Mouse (Mus musculus) cerebellum, adult 18-20 months (tissue): ENCODE results near the gene Ubr4.
"Not testable (repeated sequence)": the region's sequence is repeated elsewhere in the genome, so short reads cannot be mapped to it uniquely, and the experiment has no call there.

Experiments
- DNase-seq, 2 experiments: peaks; one replicate each; pipeline ENCODE4 v3.0.0; 2021

Gene Ubr4

DNA sequence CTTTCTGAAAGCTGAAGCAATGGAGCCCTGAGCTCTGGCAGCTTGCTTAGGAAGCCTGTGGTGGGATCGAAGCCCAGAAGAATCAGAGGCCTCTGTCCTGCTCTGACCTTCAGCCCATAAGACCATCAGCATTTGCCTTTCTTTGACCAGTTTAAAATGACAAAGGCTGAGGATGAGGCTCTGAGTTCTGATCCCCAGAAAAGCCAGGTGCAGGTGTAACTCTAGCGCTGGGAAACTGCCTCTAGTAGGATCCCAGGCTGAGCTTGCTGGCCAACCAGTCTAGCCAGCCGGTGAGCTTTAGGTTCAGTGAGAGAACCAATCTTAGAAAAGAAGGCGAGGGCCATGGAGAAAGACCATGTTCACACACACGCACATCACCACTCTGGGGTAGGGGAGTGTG is 135.9 kb downstream of the Ubr4 start:
- DNase-seq: no peak

DNA sequence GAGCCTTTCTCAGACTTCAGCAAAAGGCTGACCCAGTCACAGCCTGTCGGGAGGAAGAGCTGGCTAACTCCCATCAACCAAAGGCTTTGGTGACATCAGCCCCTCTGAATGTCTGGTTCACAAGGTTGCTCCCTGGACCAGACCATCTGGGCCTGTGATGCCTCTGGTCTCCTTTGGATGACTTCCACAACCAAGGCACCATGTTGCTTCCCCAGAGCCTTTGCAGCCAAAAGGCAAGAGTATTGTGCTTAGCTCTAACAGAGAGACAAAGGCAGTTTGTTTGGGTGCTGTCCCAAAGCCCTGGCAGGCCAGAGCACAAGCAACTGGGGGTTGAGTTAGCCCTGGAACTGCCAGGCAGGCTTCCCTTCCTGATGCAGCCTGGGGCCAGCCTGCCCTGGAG is 137.5 kb downstream of the Ubr4 start:
- peak; percentile 78 to 87 for DNase-seq

GRCm38 (mm10) chr4:139490413-139491055 is 138.1 kb downstream of the Ubr4 start:
- DNase-seq: no peak

- DNase-seq: no peak
These were observed 139.2 kb downstream of the Ubr4 start for GRCm38 (mm10) chr4:139491541-139492170.

- DNase-seq: no peak
These were observed 139.9 kb downstream of the Ubr4 start for GRCm38 (mm10) chr4:139492258-139492833.

GRCm38 (mm10) chr4:139493227-139494025 is 141.0 kb downstream of the Ubr4 start:
- DNase-seq: peak; percentile 75 to 81

- DNase-seq: peak; percentile 34 to 52
These were observed 148.4 kb downstream of the Ubr4 start for GRCm38 (mm10) chr4:139500814-139501213.

- no peak for DNase-seq
These were observed 149.3 kb downstream of the Ubr4 start for GRCm38 (mm10) chr4:139501702-139502101.

GRCm38 (mm10) chr4:139503919-139504318 is 151.5 kb downstream of the Ubr4 start:
- no peak for DNase-seq

DNA sequence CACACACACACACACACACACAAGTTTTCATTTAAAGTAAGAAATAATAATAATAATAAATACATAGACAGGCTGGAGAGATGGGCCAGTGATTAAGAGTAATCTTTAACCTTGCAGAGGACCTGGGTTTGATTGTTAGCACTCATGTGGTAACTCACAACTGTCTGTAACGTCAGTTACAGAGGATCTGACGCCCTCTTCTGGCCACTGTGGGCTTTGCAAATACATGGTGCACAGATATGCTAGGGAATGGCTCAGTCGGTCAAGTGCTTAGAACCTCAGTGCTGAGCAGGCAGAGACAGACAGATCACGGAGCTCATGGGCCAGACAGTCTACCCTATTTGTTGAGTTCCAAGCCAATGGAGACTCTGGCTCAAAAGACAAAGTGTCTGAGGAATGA is 153.3 kb downstream of the Ubr4 start:
- DNase-seq: no peak

DNA sequence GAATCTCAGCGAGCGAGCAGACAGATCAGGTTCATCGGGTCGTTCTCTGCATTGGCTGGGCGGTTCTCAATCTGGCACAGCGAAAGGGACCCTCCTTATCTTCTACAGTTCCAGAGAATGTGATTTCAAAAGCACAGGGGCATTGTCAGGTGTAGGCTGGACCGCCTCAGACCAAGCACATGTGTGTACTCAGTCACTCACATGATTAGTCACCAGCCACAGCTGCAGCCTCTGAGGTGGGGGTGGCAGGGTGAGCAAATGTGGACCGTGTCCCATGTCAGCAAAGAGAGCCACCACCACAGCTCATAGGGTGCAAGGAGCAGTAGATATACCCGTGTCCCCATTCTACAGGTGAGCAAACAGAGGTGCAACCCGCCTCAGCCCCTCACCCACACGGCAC is 154.3 kb downstream of the Ubr4 start:
- DNase-seq: no peak

DNA sequence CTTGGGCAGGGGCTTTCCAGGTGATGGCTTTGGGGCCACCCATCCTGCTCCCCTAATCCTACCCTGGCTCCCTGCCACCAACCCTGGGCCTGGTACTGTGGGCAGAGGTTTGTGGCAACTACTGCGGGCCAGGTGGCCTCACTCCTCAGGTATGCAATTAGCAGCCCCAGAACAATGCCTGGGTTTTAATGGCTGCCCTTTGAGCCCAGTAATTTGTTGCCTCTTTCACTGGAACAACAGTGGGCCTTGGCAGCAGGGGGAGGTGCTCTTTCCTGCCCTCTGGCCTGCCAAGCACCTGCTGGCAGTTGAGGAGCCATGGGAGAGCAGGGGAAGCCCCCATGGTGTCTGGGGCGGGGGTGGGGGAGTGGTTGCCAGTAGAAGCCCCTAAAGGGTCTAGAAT is 156.7 kb downstream of the Ubr4 start:
- DNase-seq: no peak

DNA sequence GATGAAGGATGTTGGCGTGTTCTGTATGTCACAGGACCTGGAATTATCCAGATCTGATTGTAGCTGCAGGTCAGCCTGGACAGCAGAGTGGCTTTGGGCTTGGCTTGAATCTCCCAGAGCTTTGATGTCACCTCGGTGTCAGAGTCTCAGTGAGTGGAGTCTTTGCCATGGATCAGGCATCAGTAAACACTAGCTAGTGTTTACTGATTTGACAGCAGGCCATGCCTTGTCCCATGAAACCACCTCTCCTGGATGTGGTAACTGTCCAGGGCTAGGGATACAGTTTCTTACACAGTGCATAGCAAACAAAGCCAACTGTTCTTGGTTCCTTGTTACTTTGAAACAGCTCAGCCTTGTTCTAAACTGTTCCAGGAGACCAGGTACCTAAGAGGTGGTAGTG is 159.1 kb downstream of the Ubr4 start:
- DNase-seq: no peak

GRCm38 (mm10) chr4:139512985-139513384 is 160.6 kb downstream of the Ubr4 start:
- DNase-seq: no peak

GRCm38 (mm10) chr4:139519221-139519620 is 166.8 kb downstream of the Ubr4 start:
- DNase-seq: no peak

- DNase-seq: no peak
These were observed 169.5 kb downstream of the Ubr4 start for GRCm38 (mm10) chr4:139521926-139522325.

GRCm38 (mm10) chr4:139526475-139526874 is 174.1 kb downstream of the Ubr4 start:
- peak; percentile 12 to 37 for DNase-seq

GRCm38 (mm10) chr4:139530248-139530647 is 177.8 kb downstream of the Ubr4 start, which contains the start of gene Iffo2:
Gene Iffo2 (plus strand): TSS chr4:139530548.
- not testable (repeated sequence) for DNase-seq

DNA sequence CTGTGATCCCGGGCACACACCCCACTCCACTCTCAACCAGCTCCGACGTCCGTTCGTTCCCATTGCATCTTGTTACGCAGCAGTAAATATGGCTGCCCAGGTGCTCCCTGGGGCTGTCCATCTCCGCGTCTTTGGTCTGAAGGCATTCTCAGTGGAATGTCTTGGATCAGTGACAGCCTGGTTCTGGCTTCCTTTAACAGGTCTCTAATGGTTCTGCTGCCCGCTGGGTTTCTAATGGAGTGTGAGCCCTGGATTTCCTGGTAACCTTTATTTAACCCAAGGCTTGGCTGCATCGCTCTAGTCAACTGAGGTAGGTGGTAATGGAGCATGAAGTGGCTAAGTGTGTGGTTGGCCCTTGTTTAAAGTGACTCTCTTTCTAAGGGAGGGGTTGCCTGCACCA is 179.7 kb downstream of the Ubr4 start:
- no peak for DNase-seq

GRCm38 (mm10) chr4:139535127-139535695 is 182.8 kb downstream of the Ubr4 start:
- DNase-seq: no peak

DNA sequence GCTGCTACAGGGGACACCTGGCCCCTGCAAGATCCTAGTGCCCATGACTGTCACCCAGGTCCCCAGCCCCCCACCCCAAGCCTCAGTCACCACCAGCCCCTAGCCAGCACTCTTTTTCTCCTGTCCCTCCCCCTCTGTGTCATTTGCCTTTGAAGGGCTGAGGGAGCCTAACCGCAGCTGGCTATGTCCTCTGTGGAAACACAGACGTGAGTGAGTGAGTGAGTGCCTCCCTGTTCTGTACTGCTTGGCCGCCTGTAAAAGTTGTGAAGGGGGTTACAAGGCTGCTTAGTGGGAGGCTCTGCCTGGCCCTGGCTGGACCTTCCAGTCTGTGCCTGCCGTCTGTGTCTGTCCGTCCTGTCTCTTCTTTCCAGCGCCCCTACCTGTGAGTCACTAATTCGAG is 183.3 kb downstream of the Ubr4 start:
- DNase-seq: no peak

- peak; percentile 59 to 63 for DNase-seq
These were observed 184.3 kb downstream of the Ubr4 start for GRCm38 (mm10) chr4:139536706-139537105.
